Mouse (Mus musculus): Measurements from ENCODE around the gene 4930524B15Rik. TPM values are rescaled to one million over a fixed set of nuclear protein-coding genes. Genes with fewer than 3 reads are reported as not detected.
"Not testable (repeated sequence)": the region's sequence is repeated elsewhere in the genome, so short reads cannot be mapped to it uniquely, and the experiment has no call there.

The 4930524B15Rik gene
- polyA plus RNA-seq, 1 experiment from 2014 or later: not detected

GRCm38 (mm10) chr11:31981830-31982229, 16.4 kb downstream of the 4930524B15Rik start:
- Histone ChIP-seq H3K9ac (ENCODE audit: low read depth, low read length) (no peak overlapping the region), H3K36me3 (ENCODE audit: control insufficient read depth, insufficient read depth, low read length) (no peaks in the 10 kb centered on the region), H3K4me2 (ENCODE audit: low read depth, low read length) (no peak overlapping the region), H3K27ac (ENCODE audit: low read length) (no peak overlapping the region), H3K4me3 (ENCODE audit: low read length) (no peak overlapping the region), H3K9me3 (ENCODE audit: control insufficient read depth, low read length) (0 out of 2 replicates have a peak, but pooled peaks cover 6% of the 10 kb centered on the region), H3K27me3 (replicated peaks; ENCODE audit: control insufficient read depth, insufficient read depth, low read length) (no peaks in the 10 kb centered on the region), H3K4me1 (ENCODE audit: control insufficient read depth, insufficient read depth, low read length) (no peaks in the 10 kb centered on the region)
- ATAC-seq: no peak
- 77% methylated on average over 7 of the region's 7 CpGs for WGBS

DNA sequence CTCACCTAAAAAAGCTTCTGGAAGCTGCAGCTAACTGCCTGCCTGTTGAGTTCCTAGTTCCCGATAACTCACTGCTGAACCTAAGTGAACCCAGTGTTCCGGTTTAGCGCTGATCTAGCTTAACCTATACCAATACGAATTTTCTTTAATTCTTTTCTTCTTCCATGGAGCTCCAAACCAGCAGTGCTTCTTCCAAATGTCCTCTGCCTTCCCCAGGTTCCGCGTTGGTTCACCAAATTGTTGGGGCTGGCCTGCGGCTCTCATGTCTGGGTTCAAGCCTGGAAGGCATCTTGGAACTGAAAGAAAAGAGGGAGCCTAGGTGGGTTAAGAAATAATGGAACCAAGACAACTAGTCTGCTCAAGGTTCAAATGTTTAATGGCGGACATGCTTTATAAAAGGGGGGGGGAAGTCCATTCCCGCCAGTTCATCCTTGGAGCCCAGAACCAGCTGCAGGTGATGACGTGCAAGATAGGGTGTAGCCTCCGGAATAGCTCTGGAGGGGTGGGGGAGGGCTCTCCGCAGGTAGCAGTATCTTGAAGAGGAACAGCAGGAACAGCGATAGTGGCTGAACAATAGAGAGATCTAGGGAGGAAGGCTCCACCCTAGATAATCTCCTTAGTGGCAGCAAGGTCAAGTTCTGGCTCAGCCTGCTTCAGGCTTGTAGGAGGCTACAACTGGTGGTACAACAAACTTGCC, 17.0 kb downstream of the 4930524B15Rik start:
- H3K4me3 ChIP-seq (ENCODE audit: low read length); H3K36me3 ChIP-seq (ENCODE audit: control insufficient read depth, insufficient read depth, low read length); H3K4me1 ChIP-seq (ENCODE audit: control insufficient read depth, insufficient read depth, low read length); H3K9me3 ChIP-seq (ENCODE audit: control insufficient read depth, low read length); ATAC-seq; H3K4me2 ChIP-seq (ENCODE audit: low read depth, low read length); H3K9ac ChIP-seq (ENCODE audit: low read depth, low read length); H3K27ac ChIP-seq (ENCODE audit: low read length); H3K27me3 ChIP-seq (replicated peaks; ENCODE audit: control insufficient read depth, insufficient read depth, low read length): not testable (repeated sequence)
- WGBS: 85% methylated on average over 13 of the region's 13 CpGs

DNA sequence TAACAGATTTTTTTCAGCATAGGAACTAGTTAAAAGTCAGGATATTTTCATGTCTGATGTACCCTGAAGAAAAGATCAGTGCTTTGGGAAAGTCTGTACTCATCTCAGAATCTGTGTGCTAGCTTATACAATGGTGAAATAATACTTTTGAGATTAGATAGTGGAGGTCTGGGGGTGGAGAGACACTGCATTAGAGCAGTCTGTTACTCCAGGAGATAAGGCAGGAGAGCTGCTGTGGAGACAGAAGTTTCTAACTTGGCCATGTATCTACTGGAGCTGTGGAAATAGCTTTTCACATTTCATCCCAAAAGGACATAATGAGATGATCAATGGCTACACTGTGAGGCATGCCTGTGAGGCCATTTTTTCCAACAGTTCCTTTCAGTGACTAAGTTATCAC, 17.9 kb downstream of the 4930524B15Rik start:
- ATAC-seq: no peak
- H3K9ac ChIP-seq (ENCODE audit: low read depth, low read length): no peak overlapping the region
- H3K4me1 ChIP-seq (ENCODE audit: control insufficient read depth, insufficient read depth, low read length): no peaks in the 10 kb centered on the region
- H3K36me3 ChIP-seq (ENCODE audit: control insufficient read depth, insufficient read depth, low read length): no peaks in the 10 kb centered on the region
- H3K9me3 ChIP-seq (ENCODE audit: control insufficient read depth, low read length): 0 out of 2 replicates have a peak, but pooled peaks cover 6% of the 10 kb centered on the region
- H3K4me2 ChIP-seq (ENCODE audit: low read depth, low read length): no peak overlapping the region
- H3K4me3 ChIP-seq (ENCODE audit: low read length): no peak overlapping the region
- H3K27ac ChIP-seq (ENCODE audit: low read length): no peak overlapping the region
- no peaks in the 10 kb centered on the region for H3K27me3 ChIP-seq (replicated peaks; ENCODE audit: control insufficient read depth, insufficient read depth, low read length)

DNA sequence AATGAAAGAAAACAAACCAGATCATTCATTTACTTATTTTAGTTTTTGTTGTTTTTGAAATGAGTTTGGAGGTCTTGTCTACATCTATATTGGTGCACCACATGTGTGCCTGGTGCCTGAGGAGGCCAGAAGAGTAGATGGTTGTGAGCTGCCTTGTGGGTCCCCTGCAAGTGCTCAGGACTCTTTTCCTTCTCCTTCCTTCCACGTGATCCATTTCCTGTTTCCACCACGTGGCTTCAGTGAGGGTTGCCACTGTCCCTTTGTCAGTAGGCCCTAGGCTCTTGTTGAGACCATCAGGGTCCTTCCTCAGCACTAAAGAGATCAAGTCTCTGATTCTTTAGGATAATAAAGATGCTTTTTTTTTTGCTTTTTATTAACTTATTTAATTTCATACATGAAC, 19.4 kb downstream of the 4930524B15Rik start:
- Histone ChIP-seq H3K4me1 (ENCODE audit: control insufficient read depth, insufficient read depth, low read length) (no peaks in the 10 kb centered on the region), H3K4me2 (ENCODE audit: low read depth, low read length) (no peak overlapping the region), H3K27me3 (replicated peaks; ENCODE audit: control insufficient read depth, insufficient read depth, low read length) (no peaks in the 10 kb centered on the region), H3K27ac (ENCODE audit: low read length) (no peak overlapping the region), H3K9ac (ENCODE audit: low read depth, low read length) (no peak overlapping the region), H3K4me3 (ENCODE audit: low read length) (no peak overlapping the region), H3K36me3 (ENCODE audit: control insufficient read depth, insufficient read depth, low read length) (no peaks in the 10 kb centered on the region), H3K9me3 (ENCODE audit: control insufficient read depth, low read length) (0 out of 2 replicates have a peak, but pooled peaks cover 3% of the 10 kb centered on the region)
- WGBS: 60% methylated on average over 2 of the region's 2 CpGs
- ATAC-seq: no peak

- no peak overlapping the region for H3K4me2 ChIP-seq (ENCODE audit: low read depth, low read length)
- H3K36me3 ChIP-seq (ENCODE audit: control insufficient read depth, insufficient read depth, low read length): no peaks in the 10 kb centered on the region
- no peaks in the 10 kb centered on the region for H3K4me1 ChIP-seq (ENCODE audit: control insufficient read depth, insufficient read depth, low read length)
- H3K4me3 ChIP-seq (ENCODE audit: low read length): no peak overlapping the region
- H3K27ac ChIP-seq (ENCODE audit: low read length): no peak overlapping the region
- no peaks in the 10 kb centered on the region for H3K9me3 ChIP-seq (ENCODE audit: control insufficient read depth, low read length)
- H3K9ac ChIP-seq (ENCODE audit: low read depth, low read length): no peak overlapping the region
- H3K27me3 ChIP-seq (replicated peaks; ENCODE audit: control insufficient read depth, insufficient read depth, low read length): no peaks in the 10 kb centered on the region
- ATAC-seq: no peak
- 79% methylated on average over 3 of the region's 3 CpGs for WGBS
Measured at GRCm38 (mm10) chr11:31992535-31992934, 27.1 kb downstream of the 4930524B15Rik start.

DNA sequence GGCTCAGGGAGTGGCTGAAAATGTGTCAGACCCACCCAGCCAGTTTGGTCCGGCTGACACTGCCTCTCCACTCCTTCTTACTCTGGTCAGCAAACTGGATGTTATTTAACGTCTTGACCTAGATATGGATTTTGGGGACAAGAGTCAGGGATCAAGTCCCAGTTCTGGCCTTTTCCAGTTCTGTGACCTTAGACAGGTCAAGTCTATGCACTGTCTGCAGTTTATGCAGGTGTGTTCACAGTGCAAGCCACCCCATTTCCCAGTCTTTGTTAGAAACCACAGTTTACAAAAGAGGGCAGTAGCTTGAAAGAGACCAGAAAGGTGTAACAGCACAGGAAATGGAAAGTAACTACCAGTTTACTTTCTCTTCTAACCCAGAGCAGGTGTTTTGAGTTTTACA, 34.3 kb downstream of the 4930524B15Rik start:
- Histone ChIP-seq H3K4me1 (ENCODE audit: control insufficient read depth, insufficient read depth, low read length) (peaks cover 7% of the 10 kb centered on the region; the same call in 1 of the 2 replicates), H3K4me3 (ENCODE audit: low read length) (no peak overlapping the region), H3K36me3 (ENCODE audit: control insufficient read depth, insufficient read depth, low read length) (no peaks in the 10 kb centered on the region), H3K27ac (ENCODE audit: low read length) (no peak overlapping the region), H3K27me3 (replicated peaks; ENCODE audit: control insufficient read depth, insufficient read depth, low read length) (peaks cover 5% of the 10 kb centered on the region; the same call in 1 of the 2 replicates), H3K4me2 (ENCODE audit: low read depth, low read length) (no peak overlapping the region), H3K9me3 (ENCODE audit: control insufficient read depth, low read length) (no peaks in the 10 kb centered on the region), H3K9ac (ENCODE audit: low read depth, low read length) (no peak overlapping the region)
- no peak for ATAC-seq
- WGBS: 46% methylated on average over 2 of the region's 2 CpGs

- peaks cover 5% of the 10 kb centered on the region; the same call in 1 of the 2 replicates for H3K27me3 ChIP-seq (replicated peaks; ENCODE audit: control insufficient read depth, insufficient read depth, low read length)
- peak; percentile 88 for ATAC-seq
Measured at GRCm38 (mm10) chr11:32000281-32000680, 34.9 kb downstream of the 4930524B15Rik start, which contains the start of gene Nsg2. Nsg2 (plus strand) TSS chr11:32000463.

GRCm38 (mm10) chr11:32001181-32001910, 36.0 kb downstream of the 4930524B15Rik start:
- Histone ChIP-seq H3K4me3 (ENCODE audit: low read length) (no peak overlapping the region), H3K36me3 (ENCODE audit: control insufficient read depth, insufficient read depth, low read length) (no peaks in the 10 kb centered on the region), H3K4me2 (ENCODE audit: low read depth, low read length) (peak overlapping the region; percentile 14; the same call in 1 of the 2 replicates), H3K27ac (ENCODE audit: low read length) (0 out of 2 replicates have a peak overlapping the region, but pooled peaks have one; percentile 2), H3K4me1 (ENCODE audit: control insufficient read depth, insufficient read depth, low read length) (peaks cover 7% of the 10 kb centered on the region; the same call in 1 of the 2 replicates), H3K27me3 (replicated peaks; ENCODE audit: control insufficient read depth, insufficient read depth, low read length) (peaks cover 5% of the 10 kb centered on the region; the same call in 1 of the 2 replicates), H3K9me3 (ENCODE audit: control insufficient read depth, low read length) (no peaks in the 10 kb centered on the region), H3K9ac (ENCODE audit: low read depth, low read length) (no peak overlapping the region; the same call in 1 of the 2 replicates)
- 6% methylated on average over 11 of the region's 11 CpGs for WGBS
- no peak for ATAC-seq

More at GRCm38 (mm10) chr11:32000281-32000680, 34.9 kb downstream of the 4930524B15Rik start, which contains the start of gene Nsg2:
- H3K4me1 ChIP-seq (ENCODE audit: control insufficient read depth, insufficient read depth, low read length): peaks cover 7% of the 10 kb centered on the region; the same call in 1 of the 2 replicates
- H3K9me3 ChIP-seq (ENCODE audit: control insufficient read depth, low read length): no peaks in the 10 kb centered on the region
- H3K4me3 ChIP-seq (ENCODE audit: low read length): peak within 1 kb of the TSS; percentile 20
- under 1% methylated on average over 16 of the region's 16 CpGs for WGBS
- no peak within 1 kb of the TSS for H3K27ac ChIP-seq (ENCODE audit: low read length)
- H3K36me3 ChIP-seq (ENCODE audit: control insufficient read depth, insufficient read depth, low read length): no peaks in the 10 kb centered on the region
- H3K9ac ChIP-seq (ENCODE audit: low read depth, low read length): peak within 1 kb of the TSS; percentile 9; the same call in 1 of the 2 replicates
- peak within 1 kb of the TSS; percentile 50 for H3K4me2 ChIP-seq (ENCODE audit: low read depth, low read length)

DNA sequence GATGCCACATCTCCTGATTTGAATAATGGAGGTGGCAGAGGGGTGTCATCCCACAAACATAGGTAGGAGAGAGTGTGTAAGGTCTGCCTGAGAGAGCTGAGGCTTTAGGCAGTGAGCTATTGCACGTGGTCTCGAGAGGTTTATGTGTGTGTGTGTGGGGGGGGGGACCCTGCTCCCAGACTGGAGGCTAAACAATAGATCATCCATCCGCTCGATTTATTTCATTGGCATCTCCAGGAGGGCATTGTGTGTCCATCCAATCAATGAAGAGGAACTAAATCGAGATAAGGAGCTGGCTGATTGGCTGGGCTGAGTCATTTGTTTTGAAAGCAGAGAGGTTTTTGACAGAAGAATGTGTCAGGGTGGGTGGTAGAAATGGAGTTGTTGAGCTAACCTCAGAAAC, 37.3 kb downstream of the 4930524B15Rik start:
- 8% methylated on average over 5 of the region's 5 CpGs for WGBS
- Histone ChIP-seq H3K9ac (ENCODE audit: low read depth, low read length) (no peak overlapping the region), H3K4me1 (ENCODE audit: control insufficient read depth, insufficient read depth, low read length) (peaks cover 7% of the 10 kb centered on the region; the same call in 1 of the 2 replicates), H3K9me3 (ENCODE audit: control insufficient read depth, low read length) (0 out of 2 replicates have a peak, but pooled peaks cover 4% of the 10 kb centered on the region), H3K4me3 (ENCODE audit: low read length) (no peak overlapping the region), H3K27me3 (replicated peaks; ENCODE audit: control insufficient read depth, insufficient read depth, low read length) (peaks cover 5% of the 10 kb centered on the region; the same call in 1 of the 2 replicates), H3K36me3 (ENCODE audit: control insufficient read depth, insufficient read depth, low read length) (no peaks in the 10 kb centered on the region), H3K27ac (ENCODE audit: low read length) (no peak overlapping the region), H3K4me2 (ENCODE audit: low read depth, low read length) (peak overlapping the region; percentile 16; the same call in 1 of the 2 replicates)
- ATAC-seq: no peak
